8 mouse cellular contexts compared by ENCODE assay signal in genomic region chr5:77459896-77460717, GRCm38 (mm10). TPM values are rescaled to one million over a fixed set of nuclear protein-coding genes. Genes with fewer than 3 reads are reported as not detected.
DNase-seq lines count a peak whose midpoint lies in the region; ATAC-seq and TF ChIP-seq lines count a peak whose summit lies in the region.

No protein-coding gene starts in this region.

- TF ChIP-seq POLR2A in MEL (IDR thresholded peaks at IDR 0.05; ENCODE audit: control insufficient read depth in 1 of 2, insufficient read depth in 1 of 2, low read depth in 1 of 2, low read length in 2 of 2, poor library complexity in 1 of 2) = peak in 1 of 2 experiments; percentile 39; a peak in 1 of 4 replicates
- no peak for TF ChIP-seq POLR2A in testis, adult 2 months (IDR thresholded peaks at IDR 0.05; ENCODE audit: control insufficient read depth, low read depth, low read length)

- intact Hi-C loops in heart, postnatal 36 days (cut with DNase I) = loop anchor here (5.0 kb wide), 3 partner anchors 38 to 347 kb away; partner anchors contain the start of gene Igfbp7

- peak overlapping the region; percentile 77 to 84 for H3K4me3 ChIP-seq in MEL (ENCODE audit: control insufficient read depth in 1 of 2, insufficient read depth in 1 of 2, low read depth in 2 of 2, low read length in 2 of 2)
- peak overlapping the region; percentile 52 for H3K4me3 ChIP-seq in forebrain, embryonic 16.5 days (replicated peaks; ENCODE audit: low read length)
- H3K4me3 ChIP-seq in neural tube, embryonic 14.5 days (ENCODE audit: low read depth, low read length) = peak overlapping the region; percentile 30
- peak overlapping the region; percentile 69 for H3K4me3 ChIP-seq in testis, adult 2 months (ENCODE audit: control insufficient read depth, low read depth, low read length)

- no peaks in the 10 kb centered on the region for H3K79me2 ChIP-seq in MEL (ENCODE audit: control insufficient read depth, insufficient read depth, low read length, poor library complexity)

- TF ChIP-seq RAD21 in MEL (IDR thresholded peaks at IDR 0.05; ENCODE audit: low read depth, low read length) = peak; percentile 90

- no peak for TF ChIP-seq EP300 in MEL (IDR thresholded peaks at IDR 0.05; ENCODE audit: low read depth in 1 of 2, low read length in 2 of 2)

- DNase-seq in MEL (ENCODE audit: low read depth, low spot score) = peak; percentile 93
- DNase-seq in cerebellum, adult 18-20 months = peak; percentile 86 to 90
- peak; percentile 95 to 99 for DNase-seq in heart, postnatal 36 days
- peak; percentile 88 to 98 for DNase-seq in layer of hippocampus, adult 18-20 months (ENCODE audit: low spot score in 2 of 2)
- DNase-seq in lung, adult 18-20 months = peak; percentile 90 to 91

- H3K9me3 ChIP-seq in MEL (replicated peaks; ENCODE audit: insufficient read depth, low read length) = no peaks in the 10 kb centered on the region
- no peaks in the 10 kb centered on the region for H3K9me3 ChIP-seq in forebrain, embryonic 16.5 days (ENCODE audit: control insufficient read depth, low read length)
- no peaks in the 10 kb centered on the region for H3K9me3 ChIP-seq in neural tube, embryonic 14.5 days (ENCODE audit: control insufficient read depth, low read length)

- H3K27me3 ChIP-seq in MEL (ENCODE audit: control insufficient read depth in 1 of 2, insufficient read depth in 2 of 2, low read length in 2 of 2) = no peaks in the 10 kb centered on the region
- H3K27me3 ChIP-seq in forebrain, embryonic 16.5 days (replicated peaks; ENCODE audit: control insufficient read depth, insufficient read depth, low read length) = peaks cover 2% of the 10 kb centered on the region; the same call in 1 of the 2 replicates
- no peaks in the 10 kb centered on the region for H3K27me3 ChIP-seq in neural tube, embryonic 14.5 days (ENCODE audit: control insufficient read depth, insufficient read depth, low read length)
- peaks cover 2% of the 10 kb centered on the region; the same call in 1 of the 2 replicates for H3K27me3 ChIP-seq in testis, adult 2 months (ENCODE audit: control insufficient read depth, insufficient read depth, low read length)

- ATAC-seq in forebrain, embryonic 16.5 days = peak; percentile 93
- peak; percentile 95 for ATAC-seq in neural tube, embryonic 14.5 days (ENCODE audit: low read depth)

- peak overlapping the region; percentile 71 for H3K9ac ChIP-seq in MEL (ENCODE audit: control insufficient read depth, low read depth, low read length, poor library complexity, severe bottlenecking)
- peak overlapping the region; percentile 57 for H3K9ac ChIP-seq in forebrain, embryonic 16.5 days (replicated peaks; ENCODE audit: low read depth, low read length)
- H3K9ac ChIP-seq in neural tube, embryonic 14.5 days (replicated peaks; ENCODE audit: low read depth, low read length) = peak overlapping the region; percentile 25; the same call in 1 of the 2 replicates

- H3K4me2 ChIP-seq in forebrain, embryonic 16.5 days (ENCODE audit: low read length) = peak overlapping the region; percentile 58
- H3K4me2 ChIP-seq in neural tube, embryonic 14.5 days (ENCODE audit: low read depth, low read length) = peak overlapping the region; percentile 39

- no peaks in the 10 kb centered on the region for H3K36me3 ChIP-seq in MEL (ENCODE audit: control insufficient read depth in 1 of 2, insufficient read depth in 2 of 2, low read length in 2 of 2)
- no peaks in the 10 kb centered on the region for H3K36me3 ChIP-seq in forebrain, embryonic 16.5 days (ENCODE audit: control insufficient read depth, insufficient read depth)
- H3K36me3 ChIP-seq in neural tube, embryonic 14.5 days (ENCODE audit: control insufficient read depth, insufficient read depth, low read length) = no peaks in the 10 kb centered on the region
- no peaks in the 10 kb centered on the region for H3K36me3 ChIP-seq in testis, adult 2 months (ENCODE audit: control insufficient read depth, insufficient read depth, low read length)

- TF ChIP-seq CTCF in MEL (IDR thresholded peaks at IDR 0.05 in 2 of 3, conservative IDR thresholded peaks at IDR 0.05 in 1 of 3; ENCODE audit: control insufficient read depth in 1 of 3, insufficient read depth in 1 of 3, low read depth in 2 of 3, low read length in 3 of 3, poor library complexity in 1 of 3, severe bottlenecking in 1 of 3) = peak; percentile 98 to 99 (median 98)
- peak; percentile 99 for TF ChIP-seq CTCF in testis, adult 2 months (IDR thresholded peaks at IDR 0.05; ENCODE audit: control insufficient read depth, insufficient read depth, insufficient replicate concordance, low read depth, low read length)

- H3K4me1 ChIP-seq in MEL (ENCODE audit: control insufficient read depth in 1 of 2, insufficient read depth in 2 of 2, low read length in 2 of 2) = no peaks in the 10 kb centered on the region; a peak in 2 of 4 replicates
- H3K4me1 ChIP-seq in forebrain, embryonic 16.5 days (replicated peaks; ENCODE audit: control insufficient read depth, insufficient read depth, low read length) = no peaks in the 10 kb centered on the region
- H3K4me1 ChIP-seq in neural tube, embryonic 14.5 days (ENCODE audit: control insufficient read depth, insufficient read depth, low read length) = no peaks in the 10 kb centered on the region
- peaks cover 11% of the 10 kb centered on the region for H3K4me1 ChIP-seq in testis, adult 2 months (ENCODE audit: control insufficient read depth, insufficient read depth, low read length)

- under 1% methylated on average over 29 of the region's 29 CpGs for WGBS in forebrain, embryonic 16.5 days
- WGBS in neural tube, embryonic 14.5 days = 2% methylated on average over 29 of the region's 29 CpGs

- H3K27ac ChIP-seq in MEL (ENCODE audit: control insufficient read depth, low read depth, low read length) = peak overlapping the region; percentile 8; the same call in 1 of the 2 replicates
- H3K27ac ChIP-seq in forebrain, embryonic 16.5 days (ENCODE audit: low read length) = peak overlapping the region; percentile 63
- peak overlapping the region; percentile 63; the same call in 1 of the 2 replicates for H3K27ac ChIP-seq in neural tube, embryonic 14.5 days (ENCODE audit: low read depth, low read length)
- H3K27ac ChIP-seq in testis, adult 2 months (ENCODE audit: control insufficient read depth, insufficient read depth, low read depth, low read length) = peak overlapping the region; percentile 19; the same call in 1 of the 2 replicates

TF ChIP-seq in MEL, 35 proteins besides CTCF, POLR2A, EP300 and RAD21 (continues in another document):
- TF ChIP-seq JUND (IDR thresholded peaks at IDR 0.05; ENCODE audit: low read depth, low read length) = no peak
- peak; percentile 48 for TF ChIP-seq SIN3A (IDR thresholded peaks at IDR 0.05; ENCODE audit: low read length)
- no peak for TF ChIP-seq ZMIZ1 (IDR thresholded peaks at IDR 0.05; ENCODE audit: low read depth, low read length)
- no peak for TF ChIP-seq UBTF (IDR thresholded peaks at IDR 0.05; ENCODE audit: borderline replicate concordance, insufficient read depth, low read depth, low read length)
- no peak for TF ChIP-seq POLR2AphosphoS5 (IDR thresholded peaks at IDR 0.05; ENCODE audit: borderline replicate concordance, low read depth, low read length)
- peak; percentile 74 for TF ChIP-seq MAX (IDR thresholded peaks at IDR 0.05; ENCODE audit: low read length)
- peak; percentile 33; the same call in 1 of the 2 replicates for TF ChIP-seq HCFC1 (IDR thresholded peaks at IDR 0.05; ENCODE audit: low read depth, low read length)
- no peak for TF ChIP-seq POLR2AphosphoS2 (IDR thresholded peaks at IDR 0.05; ENCODE audit: low read length)
- TF ChIP-seq MXI1 (IDR thresholded peaks at IDR 0.05; ENCODE audit: low read depth, low read length) = peak; percentile 57
- no peak; the same call in 1 of the 2 replicates for TF ChIP-seq USF1 (IDR thresholded peaks at IDR 0.05; ENCODE audit: low read depth, low read length)
- TF ChIP-seq GATA1 (IDR thresholded peaks at IDR 0.05; ENCODE audit: low read depth, low read length) = no peak
- TF ChIP-seq MEF2A (IDR thresholded peaks at IDR 0.05; ENCODE audit: extremely low read depth, insufficient replicate concordance, low read depth, low read length, poor library complexity, severe bottlenecking) = no peak
- no peak; the same call in 1 of the 2 replicates for TF ChIP-seq GABPA (IDR thresholded peaks at IDR 0.05; ENCODE audit: low read depth, low read length)
- TF ChIP-seq TCF12 (IDR thresholded peaks at IDR 0.05; ENCODE audit: low read depth, low read length) = no peak
- peak; percentile 63 for TF ChIP-seq ZC3H11A (IDR thresholded peaks at IDR 0.05; ENCODE audit: low read depth, low read length)
- TF ChIP-seq CHD2 (IDR thresholded peaks at IDR 0.05; ENCODE audit: low read length) = no peak
- peak; percentile 48; the same call in 1 of the 2 replicates for TF ChIP-seq BHLHE40 (IDR thresholded peaks at IDR 0.05; ENCODE audit: borderline replicate concordance, low read depth, low read length)
- peak; percentile 97 for TF ChIP-seq MAZ (IDR thresholded peaks at IDR 0.05; ENCODE audit: low read depth, low read length)
- no peak for TF ChIP-seq USF2 (IDR thresholded peaks at IDR 0.05; ENCODE audit: borderline replicate concordance in 1 of 2, insufficient read depth in 1 of 2, low read depth in 1 of 2, low read length in 2 of 2)
- TF ChIP-seq ZNF384 (IDR thresholded peaks at IDR 0.05; ENCODE audit: low read depth, low read length) = no peak
- TF ChIP-seq TBP (IDR thresholded peaks at IDR 0.05; ENCODE audit: low read depth, low read length) = peak; percentile 17; the same call in 1 of the 2 replicates
- TF ChIP-seq NELFE (IDR thresholded peaks at IDR 0.05; ENCODE audit: low read depth, low read length) = peak; percentile 23; the same call in 1 of the 2 replicates
- no peak for TF ChIP-seq ZKSCAN1 (IDR thresholded peaks at IDR 0.05; ENCODE audit: low read depth, low read length)
- TF ChIP-seq TAL1 (IDR thresholded peaks at IDR 0.05; ENCODE audit: low read length) = no peak
- TF ChIP-seq RCOR1 (IDR thresholded peaks at IDR 0.05; ENCODE audit: low read depth, low read length) = no peak
- no peak for TF ChIP-seq NRF1 (IDR thresholded peaks at IDR 0.05; ENCODE audit: insufficient read depth, low read depth, low read length, poor library complexity, severe bottlenecking)
- no peak for TF ChIP-seq KAT2A (conservative IDR thresholded peaks at IDR 0.05; ENCODE audit: low read depth, low read length)

RNA-seq across cellular contexts. Expression of gene Igfbp7, which starts 52.3 kb away (rescaled TPM):
- total RNA-seq in MEL (2012; rRNA removed) = not detected in 2 replicates
- under 1 TPM in 1 of 2 experiments, not detected in 1; 0.07 TPM for polyA plus RNA-seq in MEL (2012; ENCODE audit: insufficient read depth in 1 of 2, insufficient read length in 2 of 2, low read depth in 1 of 2, low replicate concordance in 2 of 2, missing spikeins in 1 of 2)
- polyA plus RNA-seq in forebrain, embryonic 16.5 days (2015; fragmentation: Nextera tagmentation; extraction: Ambion mirVana) = 55.8 and 58.1 TPM in 2 replicates
- 100 to 1,000 TPM; 249 to 272 TPM for total RNA-seq in heart, postnatal 36 days (2021)
- 10 to 100 TPM; 21.4 to 23.5 TPM for total RNA-seq in layer of hippocampus, adult 18-20 months (2021)
- 52.8 and 54.2 TPM in 2 replicates for polyA plus RNA-seq in neural tube, embryonic 14.5 days (2014; fragmentation: Nextera tagmentation; extraction: Ambion mirVana)
- polyA plus RNA-seq in testis, adult 2 months (2012; rRNA removed) = 94.8 and 143 TPM in 2 replicates

Comparison
In these comparisons a context has a peak if more than half of its experiments do, and no peak if none do; other contexts are left out.
1. Peak in every context shown above with its lines: DNase-seq, ATAC-seq, H3K4me3 ChIP-seq and H3K27ac ChIP-seq.
2. H3K27ac ChIP-seq: peak in every context shown above with its lines; median percentile 63 in forebrain, embryonic 16.5 days; 63 in neural tube, embryonic 14.5 days; 19 in testis, adult 2 months; 8 in MEL.
3. H3K4me3 ChIP-seq: peak in every context shown above with its lines; median percentile 80 in MEL; 69 in testis, adult 2 months; 52 in forebrain, embryonic 16.5 days; 30 in neural tube, embryonic 14.5 days.
4. RNA of gene Igfbp7, which starts 52.3 kb away (polyA plus RNA-seq): 94.8 to 143 TPM in testis, adult 2 months, 55.8 to 58.1 TPM in forebrain, embryonic 16.5 days and 52.8 to 54.2 TPM in neural tube, embryonic 14.5 days; 0.07 TPM in MEL; every median in the first group is over 10 times any median in the second.